Mouse (Mus musculus) cerebellum, adult 2 months (tissue): ENCODE data around the gene Antxr2.

Experiments
- CTCF ChIP-seq: fragments of 200-500 bp; IDR thresholded peaks from 2 replicates; pipeline ENCODE4 v1.5.1; 2011; ENCODE audit warnings: low read depth, mild to moderate bottlenecking, control low read depth, low read length, moderate library complexity, borderline replicate concordance; ENCODE audit not compliant: insufficient read depth
- POLR2A ChIP-seq: fragments of 200-500 bp; IDR thresholded peaks from 2 replicates; pipeline ENCODE4 v1.6.1; 2011; ENCODE audit warnings: low read length, control low read depth, borderline replicate concordance; ENCODE audit not compliant: insufficient read depth

- TF ChIP-seq CTCF (no peak), POLR2A (no peak)
Measured at GRCm38 (mm10) chr5:98069191-98069590, 38.3 kb upstream of the Antxr2 start.
